Mouse (Mus musculus): ENCODE measurements around the gene Samd8.

Samd8 gene

DNA sequence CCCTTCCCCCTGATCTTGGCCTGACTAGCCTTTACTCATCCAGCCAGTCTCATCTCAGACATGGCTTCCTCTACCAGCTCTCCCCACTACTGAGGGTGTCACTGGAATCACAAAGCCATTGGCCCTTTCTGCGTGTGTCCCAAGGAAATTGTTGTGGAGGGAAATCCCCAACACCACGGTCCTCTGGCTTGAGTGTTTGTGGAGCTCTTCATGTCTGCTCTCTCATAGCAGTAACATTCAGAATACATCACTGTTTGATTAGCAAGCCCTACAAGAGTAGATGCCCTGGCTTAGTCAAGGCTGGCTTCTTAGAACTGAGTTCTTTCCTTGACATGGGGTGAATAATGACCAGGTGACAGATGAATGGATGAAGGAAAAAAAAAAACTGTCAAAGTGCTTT, 3.5 kb upstream of the Samd8 start:
- no peak for DNase-seq

DNA sequence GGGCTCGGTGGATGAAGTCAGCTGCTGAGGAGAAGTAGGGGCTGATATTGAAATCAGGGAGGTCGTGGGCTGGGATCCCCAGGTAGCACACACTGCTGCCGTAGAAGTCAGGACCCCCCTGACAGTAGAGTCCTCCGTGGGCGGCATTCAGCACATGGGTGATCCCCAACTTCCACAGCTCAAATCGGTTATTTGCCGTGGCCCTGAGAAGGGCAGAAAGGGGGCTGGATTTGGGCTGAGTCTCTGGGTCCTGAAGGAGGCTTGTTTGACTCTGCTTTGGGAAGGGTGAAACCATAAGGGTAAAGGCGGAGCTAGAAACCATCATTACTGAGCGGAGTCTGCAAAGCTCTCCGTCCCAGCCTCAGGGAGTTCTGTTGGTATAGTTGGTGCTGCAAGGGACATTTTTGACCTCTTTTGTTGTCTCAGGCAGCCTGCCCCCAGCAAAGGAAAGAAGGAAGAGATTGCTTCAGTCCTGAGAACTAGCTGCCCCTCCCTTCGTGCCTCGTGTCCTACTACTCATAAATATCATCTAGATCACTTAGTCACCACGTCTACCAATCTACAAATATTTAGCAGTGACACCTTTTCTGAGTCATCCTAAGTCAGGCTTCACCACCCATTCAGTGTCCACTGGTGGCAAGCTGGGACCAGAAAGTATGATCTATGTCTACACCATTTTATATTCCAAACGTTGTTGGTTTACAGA, 2.7 kb upstream of the Samd8 start:
- DNase-seq, result no peak

DNA sequence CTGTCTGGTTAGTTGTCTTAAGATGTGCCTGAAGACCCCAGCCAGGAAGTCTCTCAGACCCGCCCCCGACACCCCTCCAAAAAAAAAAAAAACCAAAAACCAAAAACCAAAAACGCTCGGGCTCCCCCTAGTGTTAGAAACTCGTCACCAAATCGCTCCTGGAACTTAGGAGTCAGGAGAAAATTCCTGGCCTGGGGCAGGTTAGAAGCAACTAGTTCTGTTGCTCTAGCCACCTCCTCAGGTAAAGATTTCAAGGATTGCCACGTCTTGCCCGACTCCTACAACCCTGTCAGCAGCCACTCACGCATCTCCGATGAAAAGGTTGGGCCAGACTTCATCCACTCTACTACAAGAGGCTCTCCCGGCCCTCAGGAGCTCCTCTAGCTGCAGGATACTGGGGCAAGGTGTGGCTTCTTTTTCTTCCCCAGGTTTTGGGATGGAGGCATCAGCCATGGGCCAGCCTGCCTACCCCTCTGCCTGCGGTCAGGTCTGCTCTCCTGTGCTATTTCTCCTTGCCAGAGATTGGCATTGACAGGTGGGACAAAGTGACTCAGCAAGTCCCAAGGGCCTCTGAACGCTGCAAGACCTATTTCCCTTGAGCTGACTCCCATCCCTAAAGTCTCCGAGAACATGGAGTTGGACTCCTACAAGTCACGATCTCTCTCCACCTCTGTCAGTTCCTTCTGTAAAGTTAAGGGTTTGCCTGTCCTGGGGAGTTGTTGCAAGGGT, 2.0 kb upstream of the Samd8 start:
- DNase-seq, result peak; percentile 41

DNA sequence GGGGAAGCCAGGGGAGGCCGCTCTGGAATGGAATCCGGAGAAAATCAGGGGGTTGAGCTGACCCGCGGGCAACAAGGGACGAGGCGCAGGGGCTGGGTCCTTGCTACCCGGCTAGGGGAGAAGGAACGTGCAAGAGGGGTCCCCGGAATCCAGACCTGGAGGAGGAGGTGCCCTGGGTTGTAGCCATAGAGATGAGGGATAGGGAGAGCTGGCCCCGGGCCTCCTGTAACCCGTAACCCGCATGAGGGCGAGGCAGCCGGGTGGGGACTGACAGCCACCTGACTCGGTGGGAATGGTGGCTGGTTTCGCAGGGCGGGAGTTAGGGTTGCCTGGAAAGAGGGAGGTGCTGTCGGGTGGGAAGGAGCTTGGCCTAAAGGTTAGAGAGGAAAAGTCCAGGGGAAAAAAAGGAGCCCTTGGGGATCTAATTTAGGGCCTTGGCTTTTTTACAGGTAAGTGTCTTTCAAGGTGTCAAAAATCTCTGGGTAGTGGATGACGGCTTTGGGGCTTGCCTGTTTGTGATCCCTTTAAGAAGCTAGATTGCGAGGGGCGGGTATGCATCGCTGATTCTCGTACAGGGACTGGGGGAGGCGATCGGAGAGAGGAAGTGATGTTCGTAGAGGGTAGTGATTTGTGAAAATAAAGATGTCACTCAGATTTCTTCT, 681 bp downstream of the Samd8 start, which contains the start of gene Dusp13:
TSS of gene Dusp13 (minus strand) at position 301 of the 662 bp plus-strand sequence.
- DNase-seq, result peak; percentile 80

DNA sequence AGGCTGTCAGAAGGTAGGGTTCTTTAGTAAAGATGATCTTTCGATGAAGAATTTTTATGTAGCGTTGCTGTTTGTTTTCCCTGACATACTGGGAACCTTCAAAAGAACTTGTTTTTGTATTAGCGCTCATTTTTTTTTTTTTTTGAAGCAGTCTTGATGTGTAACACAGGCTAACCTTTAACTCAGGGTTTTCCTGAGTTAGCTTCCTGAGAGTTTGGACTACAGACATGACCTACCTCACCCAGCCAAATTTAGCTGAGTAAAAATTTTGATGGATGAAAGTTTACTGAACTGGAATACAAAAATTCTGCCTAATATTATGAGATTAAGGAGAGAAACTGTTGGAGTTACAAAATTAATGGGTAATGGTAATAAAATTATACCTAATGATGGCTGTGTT, 2.1 kb downstream of the Samd8 start:
- no peak for DNase-seq

DNA sequence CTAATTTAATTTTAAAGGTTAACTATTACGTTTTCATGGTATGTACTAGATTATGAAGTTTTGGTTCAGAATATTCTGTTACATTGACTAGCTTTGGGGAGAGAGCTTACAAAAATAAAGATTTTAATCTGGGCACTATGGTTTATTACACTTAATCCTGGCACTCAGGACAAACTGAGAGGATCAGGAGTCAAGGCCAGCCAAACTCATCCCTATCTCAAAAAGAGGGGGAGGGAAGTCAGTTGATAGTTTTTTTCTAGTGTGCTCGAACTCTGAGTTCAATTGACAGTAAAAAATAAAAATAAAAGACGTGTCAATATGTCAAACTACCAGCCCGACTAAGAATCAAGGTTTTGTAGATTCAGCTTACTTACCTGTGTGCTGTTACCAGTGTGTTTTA, 3.0 kb downstream of the Samd8 start:
- no peak for DNase-seq

DNA sequence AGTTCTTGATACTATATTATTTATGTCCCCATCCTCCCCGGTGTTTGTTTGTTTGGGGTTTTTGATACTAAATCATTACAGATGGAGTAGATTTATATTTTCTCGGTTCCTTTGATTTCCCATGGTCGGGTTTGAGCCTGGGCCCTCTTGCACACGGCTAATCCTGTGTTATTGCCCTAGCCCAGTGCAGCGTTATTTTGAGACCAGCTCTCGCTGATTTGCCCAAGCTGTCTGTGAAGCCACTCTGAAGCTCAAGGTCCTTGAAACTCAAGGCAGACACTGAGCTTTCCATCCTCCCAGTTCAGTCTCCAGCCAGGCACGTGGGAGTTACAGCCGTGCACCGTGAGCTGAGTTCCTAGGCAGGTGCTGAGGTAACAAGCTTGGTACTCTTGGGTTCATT, 11.2 kb downstream of the Samd8 start:
- no peak for DNase-seq

DNA sequence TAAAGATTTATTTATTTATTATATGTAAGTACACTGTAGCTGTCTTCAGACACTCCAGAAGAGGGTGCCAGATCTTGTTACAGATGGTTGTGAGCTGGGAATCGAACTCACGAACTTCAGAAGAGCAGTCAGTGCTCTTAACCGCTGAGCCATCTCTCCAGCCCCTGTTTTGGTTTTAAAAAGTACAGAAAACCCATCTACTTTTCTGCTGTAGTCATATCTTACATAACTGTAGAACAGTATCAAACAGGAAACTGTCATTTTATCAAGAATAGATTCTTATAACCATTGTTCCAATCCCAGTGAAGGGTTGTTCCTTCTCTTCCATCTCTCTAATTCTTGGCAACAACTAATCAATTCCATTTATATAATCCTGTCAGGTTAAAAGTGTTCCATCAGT, 13.4 kb downstream of the Samd8 start:
- no peak for DNase-seq

DNA sequence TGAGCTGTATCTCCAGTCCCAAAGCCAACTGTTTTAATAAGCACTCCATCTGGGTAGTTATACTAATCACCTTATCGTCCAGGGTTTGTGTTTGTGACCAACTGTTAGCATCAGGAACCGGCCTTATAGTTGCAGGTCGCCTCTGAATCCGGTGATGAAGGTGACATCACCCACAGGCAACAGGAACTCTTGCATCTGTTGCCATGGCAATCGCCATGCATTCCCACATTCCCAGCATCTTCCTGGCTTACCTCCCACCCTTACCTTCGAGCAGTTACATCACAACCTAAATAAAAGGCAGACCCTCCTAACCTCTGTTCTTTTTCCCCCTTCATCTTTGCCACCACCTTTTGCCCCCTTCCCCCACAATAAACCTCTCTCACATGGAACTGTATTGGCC, 14.3 kb downstream of the Samd8 start:
- peak; percentile 48 for DNase-seq

DNA sequence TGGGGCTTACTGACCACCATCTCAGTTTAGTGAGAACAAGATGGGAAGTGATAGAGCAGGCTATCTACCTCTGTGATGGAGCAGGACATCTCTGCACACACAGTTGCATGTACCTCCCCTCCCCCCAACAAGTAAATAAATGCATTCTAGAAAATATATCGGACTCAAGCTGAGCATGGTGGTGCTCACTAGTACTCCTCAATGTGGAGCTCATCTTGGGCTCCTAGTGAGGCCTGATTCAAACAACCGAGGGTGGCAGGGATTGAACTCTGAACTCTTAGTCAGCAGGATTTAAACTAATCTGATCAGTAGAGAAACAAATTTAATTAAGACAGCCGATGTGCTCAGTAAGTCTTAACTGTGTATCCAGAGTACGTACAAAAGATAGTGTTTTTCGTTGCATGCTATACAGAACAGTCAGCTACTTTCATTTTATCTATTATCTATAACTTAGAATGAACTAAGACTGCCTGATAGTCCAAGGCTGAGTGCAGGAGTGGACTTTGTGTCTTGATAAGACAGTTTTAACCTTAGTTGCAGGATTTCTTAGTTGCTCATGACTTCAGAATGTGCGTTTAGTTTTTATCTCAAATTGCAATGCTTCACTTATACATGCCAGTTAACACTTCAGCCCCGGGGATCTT, 15.5 kb downstream of the Samd8 start:
- DNase-seq, result no peak

DNA sequence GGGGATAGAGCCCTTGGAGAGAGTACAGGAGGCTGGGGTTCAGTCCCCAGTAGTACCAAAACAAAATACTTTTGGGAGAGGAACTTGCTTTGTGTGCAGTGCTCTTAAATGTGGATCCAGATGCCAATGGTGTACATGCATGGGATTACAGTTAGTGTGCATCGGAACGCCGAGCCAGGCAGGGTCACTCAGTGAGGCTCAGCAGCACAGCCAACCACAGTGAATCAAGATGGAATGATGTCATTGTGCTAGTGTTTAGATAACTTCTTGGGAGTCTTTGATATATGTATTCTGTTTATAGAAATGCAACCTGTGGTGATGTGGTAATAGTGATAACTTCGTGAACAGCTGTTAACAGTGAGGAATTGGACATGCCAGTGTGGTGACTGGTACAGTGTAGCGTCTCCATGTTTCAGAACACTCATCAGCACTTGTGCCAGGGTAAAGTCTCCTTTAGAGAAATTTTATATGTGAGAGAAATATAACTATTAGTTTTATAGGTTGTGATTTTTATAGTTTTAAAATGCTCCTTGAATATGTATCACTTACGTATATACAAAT, 16.1 kb downstream of the Samd8 start:
- DNase-seq, result no peak

DNA sequence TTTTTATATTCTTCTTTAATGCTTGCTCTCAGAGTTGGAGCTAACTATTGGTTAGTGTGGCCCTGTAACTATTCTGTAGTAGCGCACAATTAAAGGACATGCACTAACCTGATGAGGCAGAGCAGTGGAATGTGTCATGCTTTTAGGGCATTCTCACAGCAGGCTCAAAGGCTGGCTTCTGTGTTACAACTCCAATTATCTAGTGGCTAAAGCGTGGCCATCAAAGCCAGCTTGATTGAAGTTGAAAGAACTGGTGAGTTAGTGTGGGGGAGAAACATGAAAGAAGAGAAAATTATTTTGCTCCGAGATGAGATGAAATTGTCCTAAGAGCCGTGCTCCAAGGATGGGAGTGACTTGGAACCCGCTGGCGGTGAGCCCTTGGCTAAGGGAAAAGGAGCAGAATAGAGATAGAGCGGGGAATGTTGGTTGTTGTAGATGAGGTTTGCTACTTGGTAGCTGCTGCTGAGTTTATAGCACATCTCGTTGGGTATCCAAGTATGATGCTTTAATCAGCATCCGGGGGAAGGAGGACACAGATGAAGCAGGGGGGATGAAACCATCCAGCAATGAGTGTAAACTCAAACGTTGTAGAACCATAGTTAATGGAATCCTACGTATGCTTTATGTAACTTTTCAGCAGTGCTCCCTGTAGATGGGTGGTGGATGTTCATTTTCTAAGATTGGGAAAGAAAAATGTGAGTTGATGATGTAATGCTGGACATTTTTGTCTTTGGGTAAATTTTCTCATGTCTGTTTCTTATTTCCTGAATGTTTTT, 22.4 kb downstream of the Samd8 start:
- DNase-seq, result no peak

DNA sequence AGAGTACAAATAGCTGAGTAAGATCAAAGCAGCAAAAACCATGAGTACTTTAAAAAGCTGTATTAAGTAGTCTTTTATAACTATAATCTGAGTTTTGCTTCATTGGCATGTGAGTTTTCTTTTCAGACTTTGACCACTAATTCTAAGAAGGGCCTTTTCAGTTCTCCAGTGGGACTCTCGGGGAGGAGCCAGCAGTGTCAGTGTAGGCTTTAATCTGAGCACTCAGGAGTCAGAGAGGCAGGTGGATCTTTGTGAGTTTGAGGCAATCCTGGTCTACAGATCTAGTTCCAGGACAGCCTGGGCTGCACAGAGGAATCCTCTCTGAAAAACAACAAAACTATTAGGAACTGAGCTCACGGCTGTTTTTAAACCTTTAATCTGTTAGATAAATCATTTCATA, 23.6 kb downstream of the Samd8 start:
- no peak for DNase-seq

DNA sequence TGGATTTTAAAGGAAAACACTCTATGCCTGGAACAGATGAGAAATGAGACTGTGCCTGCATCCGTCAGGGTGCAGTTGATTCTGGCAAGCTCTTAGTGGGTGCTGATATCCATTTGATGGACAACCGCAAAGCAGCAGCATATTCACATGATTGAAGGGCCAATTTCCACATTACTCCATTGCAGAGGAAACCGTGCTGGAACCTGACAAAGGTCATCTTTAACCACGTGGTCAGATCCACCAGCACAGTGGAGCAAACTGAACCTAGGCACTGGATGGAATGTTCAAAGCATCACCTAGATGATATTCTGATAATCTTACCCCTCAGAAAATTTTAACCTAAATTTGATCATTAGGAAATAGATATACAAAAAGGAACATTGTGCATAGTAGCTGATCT, 25.9 kb downstream of the Samd8 start:
- no peak for DNase-seq

DNA sequence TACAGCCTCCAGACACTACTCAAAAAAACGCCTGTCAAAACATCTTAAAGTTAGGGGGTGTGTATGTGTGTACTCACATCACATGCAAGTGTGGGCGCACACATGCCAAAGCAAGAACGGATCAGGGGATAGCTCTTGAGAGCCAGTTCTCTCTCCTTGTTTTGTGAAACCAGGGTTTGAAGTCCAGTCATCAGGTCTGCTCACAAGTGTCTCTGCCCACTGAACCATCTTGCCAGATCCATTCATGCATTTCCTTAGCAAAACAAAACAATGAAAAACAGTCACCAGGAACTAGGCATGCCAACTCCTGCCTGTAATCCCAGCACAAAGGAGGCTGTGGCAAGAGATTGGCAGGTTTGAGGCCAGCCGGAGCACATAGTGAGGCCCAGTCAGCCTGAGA, 36.2 kb downstream of the Samd8 start:
- no peak for DNase-seq

DNA sequence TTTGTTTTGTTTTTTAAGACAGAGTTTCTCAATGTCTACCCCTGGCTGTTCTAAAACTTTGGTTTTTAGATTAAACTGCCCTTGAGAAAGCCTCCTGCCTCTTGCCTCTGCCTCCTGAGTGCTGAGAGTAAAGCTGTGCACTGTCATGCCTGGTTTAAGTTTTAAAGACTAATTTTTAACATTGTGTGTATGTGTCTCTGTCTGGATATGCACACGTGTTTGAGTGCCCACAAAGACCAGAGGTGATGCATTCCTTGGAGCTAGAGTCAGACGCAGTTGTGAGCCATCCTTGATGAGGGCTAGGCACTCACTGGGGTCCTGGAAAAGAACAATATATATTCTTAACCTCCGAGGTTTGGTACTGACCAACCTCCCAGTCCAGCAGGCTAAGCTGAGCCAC, 37.0 kb downstream of the Samd8 start:
- no peak for DNase-seq

DNA sequence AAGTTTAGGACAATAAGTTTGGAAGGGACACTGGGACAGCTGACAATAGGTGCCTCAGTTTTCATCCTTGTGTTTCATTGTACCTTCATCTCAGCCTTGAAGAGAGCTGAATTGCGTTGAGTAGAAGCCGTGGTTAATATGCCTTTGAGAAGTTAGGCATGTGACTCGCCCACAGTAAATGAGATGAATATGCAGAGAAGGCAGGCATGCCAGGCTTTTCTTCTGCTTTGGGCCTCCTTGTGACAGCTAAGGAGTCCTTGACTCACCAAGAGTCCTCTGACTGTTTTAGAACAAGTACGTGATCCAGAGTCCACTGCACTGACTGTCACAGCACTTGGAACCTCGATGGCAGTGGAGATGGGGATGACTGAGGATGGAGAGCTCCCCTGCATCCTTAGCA, 37.8 kb downstream of the Samd8 start:
- DNase-seq, result no peak

DNA sequence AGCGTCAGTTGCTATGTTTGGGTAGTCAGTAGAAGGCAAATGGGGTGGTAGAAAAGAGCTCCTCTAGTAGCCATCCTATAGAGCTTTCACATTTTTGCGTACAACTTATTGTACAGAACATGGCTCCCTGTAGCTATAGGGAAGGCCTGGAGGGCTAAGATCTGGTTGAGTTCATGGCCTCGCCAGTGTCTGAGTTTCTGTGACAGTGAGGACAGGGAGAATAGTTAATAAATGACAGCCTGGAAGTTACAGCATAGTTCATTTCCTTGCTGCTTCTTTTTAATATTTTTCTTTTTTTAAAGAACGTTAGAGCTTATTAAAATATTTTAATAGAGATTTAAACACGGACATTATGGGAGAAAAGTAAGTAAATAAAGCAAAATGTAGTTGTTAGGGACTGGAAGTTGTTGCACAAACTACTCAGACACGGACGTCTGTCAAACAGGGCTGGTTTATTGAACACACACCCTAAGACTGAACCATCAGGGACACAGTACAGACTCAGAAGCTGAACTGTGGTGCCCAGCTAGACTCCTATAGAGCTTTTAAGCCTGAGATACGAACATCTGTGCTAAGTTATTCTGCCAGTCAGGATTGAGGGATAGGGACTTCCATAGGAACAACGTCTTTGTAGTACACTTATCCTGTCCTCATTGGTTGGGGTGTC, 40.4 kb downstream of the Samd8 start:
- DNase-seq, result no peak

DNA sequence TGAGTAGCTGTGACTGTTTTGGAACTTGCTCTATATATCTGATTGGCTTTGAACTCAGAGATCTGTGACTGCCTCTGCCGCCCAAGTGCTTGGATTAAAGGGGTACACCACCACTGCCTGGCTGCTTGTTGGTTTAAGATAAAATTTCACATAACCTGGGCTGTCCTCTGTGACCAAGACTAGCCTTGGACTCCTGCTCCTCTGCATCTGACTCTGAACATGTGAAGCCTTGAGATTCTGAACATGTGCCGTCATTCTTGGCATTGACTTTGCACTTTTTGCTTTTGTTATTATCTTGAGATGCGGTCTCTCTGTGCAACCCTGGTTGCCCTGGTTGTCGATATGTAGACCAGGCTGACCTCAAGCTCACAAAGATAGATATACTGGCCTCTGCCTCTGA, 41.4 kb downstream of the Samd8 start:
- DNase-seq, result no peak

DNA sequence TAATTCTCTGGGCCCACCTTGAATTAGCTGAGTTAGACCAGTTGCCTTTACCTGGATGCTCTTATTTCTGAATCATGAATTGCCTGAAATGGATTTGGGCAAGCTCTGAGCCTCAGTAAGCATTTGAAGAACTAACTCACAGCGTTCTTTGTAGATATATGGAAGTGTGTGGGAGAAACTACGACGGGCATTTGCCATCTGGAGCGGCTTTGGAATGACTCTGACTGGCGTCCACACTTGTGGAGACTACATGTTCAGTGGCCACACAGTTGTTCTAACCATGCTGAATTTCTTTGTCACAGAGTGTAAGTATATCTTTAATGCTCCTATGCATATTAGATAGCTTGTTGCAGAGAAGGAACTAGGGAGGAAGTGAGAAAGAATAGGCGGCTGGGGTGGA, 41.9 kb downstream of the Samd8 start:
- no peak for DNase-seq

DNA sequence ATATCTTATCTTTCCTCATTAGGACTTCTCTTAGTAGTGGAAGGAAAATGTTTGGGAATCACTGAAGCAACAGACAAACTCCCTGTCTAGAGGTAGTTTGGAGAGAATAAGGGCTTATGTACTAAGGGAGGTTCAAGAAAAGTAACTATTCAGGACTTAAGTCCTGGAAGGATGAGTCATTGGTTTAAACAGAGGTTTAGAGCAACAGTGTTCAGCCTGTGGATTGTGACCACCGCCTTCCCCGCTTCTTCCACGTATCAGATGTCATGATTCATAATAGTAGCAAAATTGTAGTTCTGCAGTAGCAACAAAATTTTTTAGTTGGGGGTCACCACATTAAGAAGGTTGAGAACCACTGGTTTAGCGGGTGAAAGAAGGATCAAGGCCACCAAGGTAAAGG, 50.3 kb downstream of the Samd8 start:
- DNase-seq, result no peak

DNA sequence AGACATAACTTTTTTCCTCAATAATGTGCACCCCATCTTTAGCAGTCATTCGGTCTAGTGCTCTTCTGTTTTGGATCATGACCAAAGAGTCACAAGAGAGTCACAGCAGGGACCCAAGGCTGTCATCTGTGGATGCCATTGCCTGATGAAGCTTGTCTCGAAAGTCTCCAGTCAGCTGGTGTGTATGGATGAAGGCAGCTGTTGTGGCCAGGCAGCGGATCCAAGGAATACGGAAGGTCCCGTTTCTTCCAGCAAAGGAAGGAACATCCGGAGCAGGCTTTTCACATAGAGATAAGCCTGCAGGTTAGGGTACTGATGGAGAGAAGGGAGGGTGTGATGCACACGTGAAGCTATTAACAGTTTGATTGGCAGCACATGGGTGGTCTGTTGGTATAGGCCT, 51.3 kb downstream of the Samd8 start:
- no peak for DNase-seq
